Mouse (Mus musculus): ENCODE results near the gene Bnc1. TPM values are rescaled to one million over a fixed set of nuclear protein-coding genes. Genes with fewer than 3 reads are reported as not detected.

Gene Bnc1
- polyA plus RNA-seq, 1 experiment from 2014 or later = 0.57 TPM

DNA sequence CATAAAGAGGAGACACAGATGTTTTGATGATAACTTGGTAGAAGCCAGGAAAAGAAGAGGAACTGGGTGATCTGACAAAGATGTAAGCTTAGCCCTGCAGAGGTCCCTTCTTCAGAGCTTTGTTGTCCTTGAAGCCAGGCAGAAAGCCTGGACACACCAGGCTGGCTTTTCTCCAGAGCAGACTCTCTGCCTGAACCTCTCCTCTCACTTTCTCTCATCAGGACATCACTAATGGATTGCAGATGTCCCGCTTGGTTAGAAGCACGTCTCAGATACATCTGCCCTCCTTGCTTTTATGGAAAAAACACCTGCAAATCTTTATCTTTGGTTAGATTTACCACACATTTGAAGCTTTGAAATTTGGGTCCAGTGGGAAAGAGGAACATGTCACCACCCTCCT is 7.7 kb upstream of the Bnc1 start:
- Histone ChIP-seq H3K4me3 (no peak overlapping the region), H3K9me3 (replicated peaks) (no peaks in the 10 kb centered on the region), H3K27ac (replicated peaks) (no peak overlapping the region), H3K36me3 (no peaks in the 10 kb centered on the region), H3K4me1 (no peaks in the 10 kb centered on the region), H3K27me3 (ENCODE audit: low read depth, poor library complexity, severe bottlenecking) (peaks cover 27% of the 10 kb centered on the region)
- no peak for DNase-seq (ENCODE audit: low spot score)
- WGBS = 77% methylated on average over 2 of the region's 2 CpGs

GRCm38 (mm10) chr7:81999372-81999771 is 7.3 kb upstream of the Bnc1 start:
- Histone ChIP-seq H3K9me3 (replicated peaks) (no peaks in the 10 kb centered on the region), H3K4me1 (no peaks in the 10 kb centered on the region), H3K27ac (replicated peaks) (no peak overlapping the region), H3K4me3 (no peak overlapping the region), H3K27me3 (ENCODE audit: low read depth, poor library complexity, severe bottlenecking) (peaks cover 32% of the 10 kb centered on the region), H3K36me3 (no peaks in the 10 kb centered on the region)
- 81% methylated on average over 7 of the region's 7 CpGs for WGBS
- no peak for DNase-seq (ENCODE audit: low spot score)

DNA sequence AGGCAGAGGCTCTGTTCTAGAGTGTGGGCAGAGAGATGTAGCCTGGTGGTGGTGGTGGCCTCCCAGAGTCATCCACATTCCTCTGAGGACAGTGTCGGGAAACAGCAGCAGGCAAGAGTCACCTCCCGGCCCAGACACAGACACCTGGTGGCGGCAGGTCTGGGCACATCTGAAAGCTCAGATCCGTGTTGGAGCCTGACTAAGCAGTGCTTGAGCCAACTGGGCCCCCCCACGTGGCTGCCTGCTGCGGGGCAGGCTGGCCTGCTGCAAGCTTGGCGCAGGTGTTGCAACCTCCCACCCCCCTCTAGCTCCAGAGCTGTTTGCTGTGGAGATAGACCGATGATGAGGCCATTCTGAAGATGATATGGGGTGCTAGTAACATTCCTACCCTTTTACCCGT is 3.9 kb upstream of the Bnc1 start:
- Histone ChIP-seq H3K36me3 (no peaks in the 10 kb centered on the region), H3K9me3 (replicated peaks) (no peaks in the 10 kb centered on the region), H3K4me1 (peaks cover 20% of the 10 kb centered on the region), H3K27ac (replicated peaks) (no peak overlapping the region), H3K27me3 (ENCODE audit: low read depth, poor library complexity, severe bottlenecking) (peaks cover 63% of the 10 kb centered on the region), H3K4me3 (no peak overlapping the region)
- WGBS = 23% methylated on average over 9 of the region's 9 CpGs
- DNase-seq (ENCODE audit: low spot score) = no peak

DNA sequence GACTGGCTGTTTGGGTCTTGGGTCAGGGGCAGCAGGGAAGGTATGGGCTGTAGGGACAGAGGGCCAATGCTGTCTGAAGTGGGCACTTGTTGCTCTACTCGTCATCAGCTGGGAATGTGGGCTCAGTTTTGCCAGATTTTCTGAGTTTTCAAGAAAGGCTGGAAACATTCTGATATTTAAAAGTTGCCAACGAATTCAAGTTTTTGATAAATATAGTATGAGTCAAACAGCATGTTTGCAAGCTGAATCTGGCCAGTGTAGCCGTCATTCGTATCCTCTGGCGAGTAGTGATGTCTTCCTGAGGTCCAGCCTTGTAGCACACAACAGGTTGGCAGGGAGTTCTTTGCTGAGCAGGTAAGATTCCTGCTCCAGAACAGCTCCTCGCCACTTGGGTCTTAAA is 3.0 kb upstream of the Bnc1 start:
- Histone ChIP-seq H3K27ac (replicated peaks) (no peak overlapping the region), H3K4me3 (no peak overlapping the region), H3K4me1 (peaks cover 20% of the 10 kb centered on the region), H3K9me3 (replicated peaks) (no peaks in the 10 kb centered on the region), H3K27me3 (ENCODE audit: low read depth, poor library complexity, severe bottlenecking) (peaks cover 71% of the 10 kb centered on the region), H3K36me3 (no peaks in the 10 kb centered on the region)
- WGBS = 87% methylated on average over 6 of the region's 6 CpGs
- no peak for DNase-seq (ENCODE audit: low spot score)

GRCm38 (mm10) chr7:81993140-81993539 is 1.0 kb upstream of the Bnc1 start:
- peaks cover 91% of the 10 kb centered on the region for H3K27me3 ChIP-seq (ENCODE audit: low read depth, poor library complexity, severe bottlenecking)
- WGBS = 32% methylated on average over 7 of the region's 7 CpGs

GRCm38 (mm10) chr7:81991611-81992061 is 456 bp downstream of the Bnc1 start:
- WGBS = under 1% methylated on average over 36 of the region's 36 CpGs
- peak overlapping the region; percentile 68 for H3K4me3 ChIP-seq
- H3K27ac ChIP-seq (replicated peaks) = peak overlapping the region; percentile 69; the same call in 1 of the 2 replicates
- peaks cover 20% of the 10 kb centered on the region for H3K4me1 ChIP-seq
- no peaks in the 10 kb centered on the region for H3K9me3 ChIP-seq (replicated peaks)
- peaks cover 95% of the 10 kb centered on the region for H3K27me3 ChIP-seq (ENCODE audit: low read depth, poor library complexity, severe bottlenecking)
- DNase-seq (ENCODE audit: low spot score) = peak; percentile 58
- no peaks in the 10 kb centered on the region for H3K36me3 ChIP-seq

More at GRCm38 (mm10) chr7:81993140-81993539, 1.0 kb upstream of the Bnc1 start:
- DNase-seq (ENCODE audit: low spot score) = no peak
- Histone ChIP-seq H3K9me3 (replicated peaks) (no peaks in the 10 kb centered on the region), H3K27ac (replicated peaks) (no peak overlapping the region), H3K4me3 (peak overlapping the region; percentile 68), H3K36me3 (no peaks in the 10 kb centered on the region), H3K4me1 (peaks cover 20% of the 10 kb centered on the region)

- peak; percentile 19 for DNase-seq (ENCODE audit: low spot score)
- H3K27ac ChIP-seq (replicated peaks) = no peak overlapping the region
- 4% methylated on average over 12 of the region's 12 CpGs for WGBS
- peaks cover 95% of the 10 kb centered on the region for H3K27me3 ChIP-seq (ENCODE audit: low read depth, poor library complexity, severe bottlenecking)
- no peaks in the 10 kb centered on the region for H3K9me3 ChIP-seq (replicated peaks)
- peaks cover 20% of the 10 kb centered on the region for H3K4me1 ChIP-seq
- no peaks in the 10 kb centered on the region for H3K36me3 ChIP-seq
- peak overlapping the region; percentile 68 for H3K4me3 ChIP-seq
Measured at GRCm38 (mm10) chr7:81991116-81991515, 976 bp downstream of the Bnc1 start.

- no peak overlapping the region for H3K4me3 ChIP-seq
- no peak for DNase-seq (ENCODE audit: low spot score)
- H3K9me3 ChIP-seq (replicated peaks) = no peaks in the 10 kb centered on the region
- H3K27ac ChIP-seq (replicated peaks) = no peak overlapping the region
- H3K27me3 ChIP-seq (ENCODE audit: low read depth, poor library complexity, severe bottlenecking) = peaks cover 29% of the 10 kb centered on the region
- no peaks in the 10 kb centered on the region for H3K36me3 ChIP-seq
- whole genome bisulfite sequencing = 87% methylated on average over 6 of the region's 6 CpGs
- H3K4me1 ChIP-seq = no peaks in the 10 kb centered on the region
Measured at GRCm38 (mm10) chr7:81983651-81984050, 8.4 kb downstream of the Bnc1 start.

DNA sequence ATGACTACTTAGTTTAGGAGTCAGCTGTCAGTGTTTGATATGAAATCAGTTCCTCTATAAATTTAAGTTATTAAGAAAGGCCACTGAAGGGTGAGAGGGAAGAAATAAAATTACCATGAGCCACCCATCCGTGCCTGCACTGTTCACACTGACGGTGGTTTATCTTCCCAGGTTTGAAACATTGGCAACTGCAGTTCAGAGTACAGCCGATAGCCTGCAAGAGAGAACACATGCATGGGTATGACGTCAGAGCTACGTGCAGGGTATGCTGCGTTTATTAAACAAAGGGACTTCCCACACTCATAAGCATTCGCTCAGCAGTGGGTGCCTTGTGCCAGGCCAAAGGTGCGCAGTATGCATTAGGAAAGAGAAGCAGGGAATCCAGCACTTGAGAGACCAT is 13.8 kb downstream of the Bnc1 start:
- H3K9me3 ChIP-seq (replicated peaks) = no peaks in the 10 kb centered on the region
- no peaks in the 10 kb centered on the region for H3K36me3 ChIP-seq
- no peak for DNase-seq (ENCODE audit: low spot score)
- no peak overlapping the region for H3K27ac ChIP-seq (replicated peaks)
- whole genome bisulfite sequencing = 87% methylated on average over 8 of the region's 8 CpGs
- H3K4me1 ChIP-seq = no peaks in the 10 kb centered on the region
- H3K27me3 ChIP-seq (ENCODE audit: low read depth, poor library complexity, severe bottlenecking) = no peaks in the 10 kb centered on the region
- no peak overlapping the region for H3K4me3 ChIP-seq

GRCm38 (mm10) chr7:81974616-81975015 is 17.5 kb downstream of the Bnc1 start:
- H3K4me3 ChIP-seq = no peak overlapping the region
- no peaks in the 10 kb centered on the region for H3K4me1 ChIP-seq
- no peaks in the 10 kb centered on the region for H3K27me3 ChIP-seq (ENCODE audit: low read depth, poor library complexity, severe bottlenecking)
- DNase-seq (ENCODE audit: low spot score) = no peak
- 92% methylated on average over 10 of the region's 10 CpGs for WGBS
- no peak overlapping the region for H3K27ac ChIP-seq (replicated peaks)
- no peaks in the 10 kb centered on the region for H3K36me3 ChIP-seq
- no peaks in the 10 kb centered on the region for H3K9me3 ChIP-seq (replicated peaks)

GRCm38 (mm10) chr7:81973939-81974338 is 18.2 kb downstream of the Bnc1 start:
- no peak for DNase-seq (ENCODE audit: low spot score)
- no peaks in the 10 kb centered on the region for H3K27me3 ChIP-seq (ENCODE audit: low read depth, poor library complexity, severe bottlenecking)

DNA sequence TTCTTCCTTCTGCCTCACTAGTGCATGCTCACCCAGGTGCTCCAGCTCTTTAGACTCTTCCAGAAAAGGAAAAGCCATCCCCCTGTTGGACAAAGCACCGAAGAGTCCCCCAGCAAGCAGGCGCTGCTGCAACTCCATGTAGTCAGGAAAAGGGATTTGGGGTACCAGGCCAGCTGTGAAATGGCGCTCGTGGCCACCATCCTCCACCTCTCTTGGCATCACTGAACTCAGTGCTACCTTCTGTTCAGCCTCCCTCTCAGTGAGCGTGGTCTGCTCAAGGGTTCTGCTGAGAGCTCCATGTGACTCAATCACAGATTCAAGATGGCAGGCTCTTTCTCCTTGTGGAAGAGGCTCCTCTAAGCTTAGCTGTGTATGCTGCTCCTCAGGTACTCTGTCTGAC is 18.8 kb downstream of the Bnc1 start:
- H3K27ac ChIP-seq (replicated peaks) = no peak overlapping the region
- DNase-seq (ENCODE audit: low spot score) = no peak
- H3K27me3 ChIP-seq (ENCODE audit: low read depth, poor library complexity, severe bottlenecking) = no peaks in the 10 kb centered on the region
- no peaks in the 10 kb centered on the region for H3K4me1 ChIP-seq
- H3K36me3 ChIP-seq = no peaks in the 10 kb centered on the region
- no peak overlapping the region for H3K4me3 ChIP-seq
- H3K9me3 ChIP-seq (replicated peaks) = no peaks in the 10 kb centered on the region
- 93% methylated on average over 5 of the region's 5 CpGs for WGBS

More at GRCm38 (mm10) chr7:81973939-81974338, 18.2 kb downstream of the Bnc1 start:
- WGBS = 95% methylated on average over 12 of the region's 12 CpGs
- H3K9me3 ChIP-seq (replicated peaks) = no peaks in the 10 kb centered on the region
- no peaks in the 10 kb centered on the region for H3K4me1 ChIP-seq
- no peak overlapping the region for H3K4me3 ChIP-seq
- no peak overlapping the region for H3K27ac ChIP-seq (replicated peaks)
- no peaks in the 10 kb centered on the region for H3K36me3 ChIP-seq

DNA sequence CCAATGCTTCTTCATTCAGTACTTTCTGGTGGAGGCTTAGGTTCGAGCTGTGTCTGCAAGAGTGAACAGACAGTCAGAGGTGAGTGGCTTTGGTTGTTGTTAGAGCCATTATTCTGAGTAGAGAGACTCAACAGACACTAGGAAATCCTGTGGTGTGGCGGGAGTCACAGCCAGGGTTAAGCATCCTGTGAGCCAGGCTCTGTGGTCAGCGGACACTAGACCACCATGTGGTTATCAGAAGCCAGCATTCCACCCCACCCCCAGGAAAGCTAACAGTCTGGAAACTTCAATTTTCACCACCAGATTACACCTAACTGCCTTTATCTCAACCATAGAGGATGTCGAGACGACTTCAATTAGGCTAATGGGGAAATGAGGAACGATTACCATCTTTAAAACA is 23.1 kb downstream of the Bnc1 start:
- Histone ChIP-seq H3K4me3 (no peak overlapping the region), H3K36me3 (no peaks in the 10 kb centered on the region), H3K4me1 (no peaks in the 10 kb centered on the region), H3K27me3 (ENCODE audit: low read depth, poor library complexity, severe bottlenecking) (no peaks in the 10 kb centered on the region), H3K9me3 (replicated peaks) (no peaks in the 10 kb centered on the region), H3K27ac (replicated peaks) (no peak overlapping the region)
- DNase-seq (ENCODE audit: low spot score) = no peak
- WGBS = 75% methylated on average over 6 of the region's 6 CpGs

DNA sequence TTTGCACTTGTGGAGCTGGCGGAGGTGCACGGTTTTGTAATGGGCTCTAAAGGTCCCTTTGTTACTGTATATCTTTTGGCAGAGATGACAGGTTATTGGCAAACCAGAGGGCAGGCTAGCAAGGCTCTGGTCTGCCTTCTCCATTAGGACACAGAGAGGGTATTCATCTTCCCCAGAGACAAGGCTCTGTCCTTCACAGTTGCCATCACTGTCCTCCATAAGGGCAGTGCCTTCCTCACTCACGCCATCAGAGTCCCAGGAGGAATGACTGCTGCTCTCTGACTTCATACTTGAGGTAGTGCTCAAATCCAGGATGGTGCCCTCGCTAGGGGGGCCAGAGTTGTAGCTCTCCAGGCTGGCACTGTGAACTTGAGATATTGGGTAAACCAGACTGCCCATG is 23.6 kb downstream of the Bnc1 start:
- no peak for DNase-seq (ENCODE audit: low spot score)
- Histone ChIP-seq H3K36me3 (no peaks in the 10 kb centered on the region), H3K4me1 (no peaks in the 10 kb centered on the region), H3K27ac (replicated peaks) (no peak overlapping the region), H3K27me3 (ENCODE audit: low read depth, poor library complexity, severe bottlenecking) (no peaks in the 10 kb centered on the region), H3K4me3 (no peak overlapping the region), H3K9me3 (replicated peaks) (no peaks in the 10 kb centered on the region)
- 81% methylated on average over 4 of the region's 4 CpGs for WGBS
